In genomic region chr14:120846073-120846850, GRCm38 (mm10) we compare ENCODE assay signal across 8 mouse cellular contexts.
DNase-seq lines count a peak whose midpoint lies in the region; ATAC-seq and TF ChIP-seq lines count a peak whose summit lies in the region.
"Had no signal": no experiment of that assay in that cellular context is flagged by ENCODE, and none has a peak within 500 bp of the region (broad histone marks: within the 10 kb centered on the region; RNA-seq: fewer than 3 reads in every experiment).

No protein-coding gene starts in this region.

- no peak for TF ChIP-seq EP300 in ES-Bruce4 (IDR thresholded peaks at IDR 0.05; ENCODE audit: insufficient read depth, low read depth, low read length)

- no peaks in the 10 kb centered on the region for H3K27me3 ChIP-seq in ES-Bruce4 (ENCODE audit: control insufficient read depth, insufficient read depth, low read length, poor library complexity, severe bottlenecking)
- H3K27me3 ChIP-seq in Patski: no peaks in the 10 kb centered on the region
- H3K27me3 ChIP-seq in heart, embryonic 12.5 days (replicated peaks): no peaks in the 10 kb centered on the region
- no peaks in the 10 kb centered on the region for H3K27me3 ChIP-seq in lung, embryonic 14.5 days (ENCODE audit: insufficient read depth, low read length)

- H3K27ac ChIP-seq in ES-Bruce4 (ENCODE audit: insufficient read depth, low read length): peak overlapping the region; percentile 17
- H3K27ac ChIP-seq in heart, embryonic 12.5 days (ENCODE audit: poor library complexity, severe bottlenecking): peak overlapping the region; percentile 92
- peak overlapping the region; percentile 30; the same call in 1 of the 2 replicates for H3K27ac ChIP-seq in lung, embryonic 14.5 days (ENCODE audit: low read depth)

- TF ChIP-seq POLR2A in ES-Bruce4 (IDR thresholded peaks at IDR 0.05; ENCODE audit: insufficient read depth, low read length): no peak

- peak overlapping the region; percentile 35 for H3K4me2 ChIP-seq in heart, embryonic 12.5 days
- no peak overlapping the region for H3K4me2 ChIP-seq in lung, embryonic 14.5 days

- no peak overlapping the region for H3K4me3 ChIP-seq in ES-Bruce4 (ENCODE audit: low read depth, low read length)
- no peak overlapping the region for H3K4me3 ChIP-seq in heart, embryonic 12.5 days
- H3K4me3 ChIP-seq in lung, embryonic 14.5 days (ENCODE audit: low read depth, low read length): no peak overlapping the region

- TF ChIP-seq CTCF in ES-Bruce4 (IDR thresholded peaks at IDR 0.05; ENCODE audit: low read depth, low read length) (no peak), Patski (IDR thresholded peaks at IDR 0.05) (no peak)
- no peak for TF ChIP-seq CTCF in lung, embryonic 14.5 days (IDR thresholded peaks at IDR 0.05; ENCODE audit: low read depth)

- ATAC-seq in Patski: peak; percentile 90
- ATAC-seq in heart, embryonic 12.5 days (ENCODE audit: insufficient number of reproducible peaks, low FRiP score): peak; percentile 63
- ATAC-seq in lung, embryonic 14.5 days (ENCODE audit: insufficient read depth): peak; percentile 81

- no peak overlapping the region for H3K9ac ChIP-seq in ES-Bruce4 (ENCODE audit: low read depth, poor library complexity, severe bottlenecking)
- H3K9ac ChIP-seq in heart, embryonic 12.5 days: no peak overlapping the region
- H3K9ac ChIP-seq in lung, embryonic 14.5 days: no peak overlapping the region

- WGBS in heart, embryonic 12.5 days: 39% methylated on average over 10 of the region's 10 CpGs
- WGBS in lung, embryonic 14.5 days: 32% methylated on average over 10 of the region's 10 CpGs

- POLR2A ChIA-PET in Patski (lab: Charles Lee): no interaction called here

- no peak for DNase-seq in Patski (ENCODE audit: low read depth, low spot score)
- DNase-seq in lung, embryonic 14.5 days: peak; percentile 84
- no peak for DNase-seq in right cerebral cortex, postnatal 10 days (ENCODE audit: low spot score in 2 of 2)
- no peak for DNase-seq in left cerebral cortex, adult 11 months (ENCODE audit: low spot score)
- no peak for DNase-seq in spleen, postnatal 36 days (ENCODE audit: low spot score in 2 of 2)
- DNase-seq: spleen, adult 18-20 months had no signal

- peaks cover 10% of the 10 kb centered on the region for H3K4me1 ChIP-seq in ES-Bruce4 (ENCODE audit: control insufficient read depth, insufficient read depth, low read length)
- H3K4me1 ChIP-seq in heart, embryonic 12.5 days (replicated peaks): peaks cover 33% of the 10 kb centered on the region
- H3K4me1 ChIP-seq in lung, embryonic 14.5 days (ENCODE audit: insufficient read depth): peaks cover 16% of the 10 kb centered on the region

- H3K36me3 ChIP-seq in ES-Bruce4 (ENCODE audit: control insufficient read depth, insufficient read depth, low read length, poor library complexity, severe bottlenecking): no peaks in the 10 kb centered on the region
- no peaks in the 10 kb centered on the region for H3K36me3 ChIP-seq in heart, embryonic 12.5 days
- no peaks in the 10 kb centered on the region for H3K36me3 ChIP-seq in lung, embryonic 14.5 days (ENCODE audit: insufficient read depth)

- CTCF ChIA-PET in Patski (lab: Charles Lee): interaction anchor here (1.0 to 1.6 kb wide), 2 partner anchors 10 to 14 kb away, joined by 3 to 6 read pairs; no protein-coding TSS in a partner anchor

- in situ Hi-C loops in Patski (cut with MboI; ENCODE audit: low pct_unique_long_range_greater_than_20kb): no loop called here

- H3K9me3 ChIP-seq in ES-Bruce4 (replicated peaks; ENCODE audit: control insufficient read depth, insufficient read depth, low read length, poor library complexity, severe bottlenecking): no peaks in the 10 kb centered on the region
- no peaks in the 10 kb centered on the region for H3K9me3 ChIP-seq in heart, embryonic 12.5 days (replicated peaks)
- no peaks in the 10 kb centered on the region for H3K9me3 ChIP-seq in lung, embryonic 14.5 days (ENCODE audit: low read depth, low read length)

Comparison
In these comparisons a context has a peak if more than half of its experiments do, and no peak if none do; other contexts are left out.
1. H3K27ac ChIP-seq: peak in every context shown above with its lines; median percentile 92 in heart, embryonic 12.5 days; 30 in lung, embryonic 14.5 days; 17 in ES-Bruce4.